Mouse (Mus musculus): ENCODE data around the gene Abcc9. TPM values are rescaled to one million over a fixed set of nuclear protein-coding genes. Genes with fewer than 3 reads are reported as not detected.

Gene Abcc9
- polyA plus RNA-seq (2012; ENCODE audit: insufficient read depth, insufficient read length, low replicate concordance, missing spikeins) = not detected in 2 replicates

GRCm38 (mm10) chr6:142701652-142702637, at the start of gene Abcc9:
Gene Abcc9, minus strand, starts transcription at chr6:142702315.
- TF ChIP-seq CTCF (IDR thresholded peaks at IDR 0.05; ENCODE audit: insufficient read depth, low read depth, low read length) = no peak
- no peak for TF ChIP-seq POLR2A (IDR thresholded peaks at IDR 0.05; ENCODE audit: insufficient read depth, low read depth, low read length)
- Histone ChIP-seq H3K4me3 (ENCODE audit: insufficient read depth, low read depth, low read length) (peak within 1 kb of the TSS; percentile 25; the same call in 1 of the 2 replicates), H3K27ac (ENCODE audit: insufficient read depth, low read depth, low read length) (no peak within 1 kb of the TSS), H3K4me1 (ENCODE audit: control insufficient read depth, insufficient read depth, low read length) (peaks cover 4% of the 10 kb centered on the region)
- WGBS = 9% methylated on average over 36 of the region's 36 CpGs

GRCm38 (mm10) chr6:142751365-142751764, 49.2 kb upstream of the Abcc9 start:
- WGBS = 63% methylated on average over 9 of the region's 9 CpGs
- Histone ChIP-seq H3K4me1 (ENCODE audit: control insufficient read depth, insufficient read depth, low read length) (no peaks in the 10 kb centered on the region), H3K27ac (ENCODE audit: insufficient read depth, low read depth, low read length) (no peak overlapping the region), H3K4me3 (ENCODE audit: insufficient read depth, low read depth, low read length) (no peak overlapping the region)
- TF ChIP-seq CTCF (IDR thresholded peaks at IDR 0.05; ENCODE audit: insufficient read depth, low read depth, low read length) = no peak

- Histone ChIP-seq H3K4me3 (ENCODE audit: insufficient read depth, low read depth, low read length) (no peak overlapping the region), H3K27ac (ENCODE audit: insufficient read depth, low read depth, low read length) (no peak overlapping the region), H3K4me1 (ENCODE audit: control insufficient read depth, insufficient read depth, low read length) (no peaks in the 10 kb centered on the region)
- TF ChIP-seq POLR2A (IDR thresholded peaks at IDR 0.05; ENCODE audit: insufficient read depth, low read depth, low read length) (no peak), CTCF (IDR thresholded peaks at IDR 0.05; ENCODE audit: insufficient read depth, low read depth, low read length) (no peak)
- WGBS = 60% methylated on average over 8 of the region's 8 CpGs
Measured at GRCm38 (mm10) chr6:142748057-142748708, 46.1 kb upstream of the Abcc9 start.

GRCm38 (mm10) chr6:142747165-142747564, 45.0 kb upstream of the Abcc9 start:
- no peak for TF ChIP-seq POLR2A (IDR thresholded peaks at IDR 0.05; ENCODE audit: insufficient read depth, low read depth, low read length)
- no peak for TF ChIP-seq CTCF (IDR thresholded peaks at IDR 0.05; ENCODE audit: insufficient read depth, low read depth, low read length)
- no peak overlapping the region for H3K27ac ChIP-seq (ENCODE audit: insufficient read depth, low read depth, low read length)

GRCm38 (mm10) chr6:142746765-142747164, 44.6 kb upstream of the Abcc9 start:
- no peaks in the 10 kb centered on the region for H3K4me1 ChIP-seq (ENCODE audit: control insufficient read depth, insufficient read depth, low read length)
- H3K27ac ChIP-seq (ENCODE audit: insufficient read depth, low read depth, low read length) = no peak overlapping the region
- no peak overlapping the region for H3K4me3 ChIP-seq (ENCODE audit: insufficient read depth, low read depth, low read length)
- TF ChIP-seq CTCF (IDR thresholded peaks at IDR 0.05; ENCODE audit: insufficient read depth, low read depth, low read length) (no peak), POLR2A (IDR thresholded peaks at IDR 0.05; ENCODE audit: insufficient read depth, low read depth, low read length) (no peak)
- 82% methylated on average over 7 of the region's 7 CpGs for WGBS

More at GRCm38 (mm10) chr6:142747165-142747564, 45.0 kb upstream of the Abcc9 start:
- WGBS = 83% methylated on average over 2 of the region's 2 CpGs
- H3K4me1 ChIP-seq (ENCODE audit: control insufficient read depth, insufficient read depth, low read length) = no peaks in the 10 kb centered on the region
- no peak overlapping the region for H3K4me3 ChIP-seq (ENCODE audit: insufficient read depth, low read depth, low read length)

GRCm38 (mm10) chr6:142745484-142745883, 43.4 kb upstream of the Abcc9 start:
- Histone ChIP-seq H3K4me3 (ENCODE audit: insufficient read depth, low read depth, low read length) (no peak overlapping the region), H3K27ac (ENCODE audit: insufficient read depth, low read depth, low read length) (no peak overlapping the region), H3K4me1 (ENCODE audit: control insufficient read depth, insufficient read depth, low read length) (no peaks in the 10 kb centered on the region)
- TF ChIP-seq POLR2A (IDR thresholded peaks at IDR 0.05; ENCODE audit: insufficient read depth, low read depth, low read length) (no peak), CTCF (IDR thresholded peaks at IDR 0.05; ENCODE audit: insufficient read depth, low read depth, low read length) (no peak)
- WGBS = 93% methylated on average over 5 of the region's 5 CpGs

GRCm38 (mm10) chr6:142743193-142743592, 41.1 kb upstream of the Abcc9 start:
- Histone ChIP-seq H3K4me3 (ENCODE audit: insufficient read depth, low read depth, low read length) (no peak overlapping the region), H3K4me1 (ENCODE audit: control insufficient read depth, insufficient read depth, low read length) (no peaks in the 10 kb centered on the region), H3K27ac (ENCODE audit: insufficient read depth, low read depth, low read length) (no peak overlapping the region)
- 63% methylated on average over 4 of the region's 4 CpGs for WGBS
- TF ChIP-seq POLR2A (IDR thresholded peaks at IDR 0.05; ENCODE audit: insufficient read depth, low read depth, low read length) = no peak
- TF ChIP-seq CTCF (IDR thresholded peaks at IDR 0.05; ENCODE audit: insufficient read depth, low read depth, low read length) = no peak

GRCm38 (mm10) chr6:142741763-142742162, 39.6 kb upstream of the Abcc9 start:
- no peak overlapping the region for H3K27ac ChIP-seq (ENCODE audit: insufficient read depth, low read depth, low read length)
- WGBS = 86% methylated on average over 6 of the region's 6 CpGs
- no peak overlapping the region for H3K4me3 ChIP-seq (ENCODE audit: insufficient read depth, low read depth, low read length)
- H3K4me1 ChIP-seq (ENCODE audit: control insufficient read depth, insufficient read depth, low read length) = no peaks in the 10 kb centered on the region
- TF ChIP-seq POLR2A (IDR thresholded peaks at IDR 0.05; ENCODE audit: insufficient read depth, low read depth, low read length) (no peak), CTCF (IDR thresholded peaks at IDR 0.05; ENCODE audit: insufficient read depth, low read depth, low read length) (no peak)

GRCm38 (mm10) chr6:142738637-142739036, 36.5 kb upstream of the Abcc9 start:
- no peak overlapping the region for H3K27ac ChIP-seq (ENCODE audit: insufficient read depth, low read depth, low read length)
- no peak overlapping the region for H3K4me3 ChIP-seq (ENCODE audit: insufficient read depth, low read depth, low read length)
- 86% methylated on average over 6 of the region's 6 CpGs for WGBS
- H3K4me1 ChIP-seq (ENCODE audit: control insufficient read depth, insufficient read depth, low read length) = no peaks in the 10 kb centered on the region
- TF ChIP-seq CTCF (IDR thresholded peaks at IDR 0.05; ENCODE audit: insufficient read depth, low read depth, low read length) = no peak
- no peak for TF ChIP-seq POLR2A (IDR thresholded peaks at IDR 0.05; ENCODE audit: insufficient read depth, low read depth, low read length)
